Mouse (Mus musculus) liver, embryonic 12.5 days (tissue): ENCODE results near the gene Trpv4. TPM values are rescaled to one million over a fixed set of nuclear protein-coding genes. Genes with fewer than 3 reads are reported as not detected.

Experiments used
- ATAC-seq: fragments of 200-750 bp; cut with Nextera tagmentation; 2 replicates; pipeline ENCODE4 v1.8.0; 2017; ENCODE audit warnings: moderate number of reproducible peaks, mild to moderate bottlenecking, moderate library complexity
- H3K27ac ChIP-seq: fragments of 300-500 bp; sonication (generic); 2 replicates; pipeline ENCODE4 v1.5.1; 2016; ENCODE audit warnings: mild to moderate bottlenecking
- H3K27me3 ChIP-seq: fragments of 300-500 bp; sonication (generic); replicated peaks from 2 replicates; pipeline ENCODE4 v1.6.1; 2016; ENCODE audit warnings: mild to moderate bottlenecking, moderate library complexity
- H3K36me3 ChIP-seq: fragments of 300-500 bp; sonication (generic); 2 replicates; pipeline ENCODE4 v1.6.1; 2016; ENCODE audit warnings: mild to moderate bottlenecking, moderate library complexity
- H3K4me1 ChIP-seq: fragments of 300-500 bp; sonication (generic); 2 replicates; pipeline ENCODE4 v1.6.1; 2016
- H3K4me2 ChIP-seq: fragments of 300-500 bp; sonication (generic); 2 replicates; pipeline ENCODE4 v1.6.1; 2016; ENCODE audit warnings: mild to moderate bottlenecking, moderate library complexity
- H3K4me3 ChIP-seq: fragments of 300-500 bp; sonication (generic); 2 replicates; pipeline ENCODE4 v1.5.1; 2016; ENCODE audit warnings: mild to moderate bottlenecking, moderate library complexity
- H3K9ac ChIP-seq: fragments of 300-500 bp; sonication (generic); 2 replicates; pipeline ENCODE4 v1.6.1; 2016; ENCODE audit warnings: mild to moderate bottlenecking, moderate library complexity
- H3K9me3 ChIP-seq: fragments of 300-500 bp; sonication (generic); replicated peaks from 2 replicates; pipeline ENCODE4 v1.6.1; 2016; ENCODE audit warnings: mild to moderate bottlenecking, moderate library complexity
- WGBS: fragments of 180-500 bp; shearing (Covaris S2); methylation state at CpG from one replicate; pipeline ENCODE4 v1.1.7; 2016; ENCODE audit not compliant: insufficient replicate concordance; 5-methylcytosine and 5-hydroxymethylcytosine counted together
- polyA plus RNA-seq: library from polyadenylated mRNA; unstranded; fragments of >200 nt; fragmentation: Nextera tagmentation; extraction: Ambion mirVana; gene quantifications from 2 replicates; pipeline ENCODE4 v1.2.1, GENCODE M21; 2016

Trpv4 gene
- polyA plus RNA-seq, 1 experiment from 2014 or later = 0.19 TPM

DNA sequence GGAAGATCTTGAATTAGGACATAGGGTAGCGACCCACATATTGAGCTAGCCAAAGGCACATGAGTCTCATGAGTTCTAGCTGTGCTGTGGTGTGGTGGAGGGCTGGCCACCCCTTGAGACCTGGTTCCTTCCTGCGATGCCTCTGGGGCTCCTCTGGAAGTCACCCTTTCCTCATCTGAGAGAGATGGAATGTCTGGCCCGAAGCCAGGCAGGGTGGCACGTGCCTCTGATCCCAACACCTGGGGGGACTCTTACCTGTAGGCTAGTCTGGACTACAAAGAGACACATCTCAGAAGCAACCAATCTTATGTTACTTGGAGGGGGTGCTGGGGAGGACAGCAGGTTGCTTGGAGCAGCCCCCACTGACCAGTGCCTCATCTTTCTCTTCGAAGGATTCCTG lies 64.3 kb downstream of the Trpv4 start:
- Histone ChIP-seq H3K9me3 (no peaks in the 10 kb centered on the region), H3K36me3 (no peaks in the 10 kb centered on the region), H3K4me3 (no peak overlapping the region), H3K27ac (peak overlapping the region; percentile 78), H3K4me2 (peak overlapping the region; percentile 28; the same call in 1 of the 2 replicates), H3K27me3 (peaks cover 23% of the 10 kb centered on the region), H3K4me1 (peaks cover 78% of the 10 kb centered on the region), H3K9ac (no peak overlapping the region)
- ATAC-seq = no peak
- 59% methylated on average over 5 of the region's 5 CpGs for WGBS

DNA sequence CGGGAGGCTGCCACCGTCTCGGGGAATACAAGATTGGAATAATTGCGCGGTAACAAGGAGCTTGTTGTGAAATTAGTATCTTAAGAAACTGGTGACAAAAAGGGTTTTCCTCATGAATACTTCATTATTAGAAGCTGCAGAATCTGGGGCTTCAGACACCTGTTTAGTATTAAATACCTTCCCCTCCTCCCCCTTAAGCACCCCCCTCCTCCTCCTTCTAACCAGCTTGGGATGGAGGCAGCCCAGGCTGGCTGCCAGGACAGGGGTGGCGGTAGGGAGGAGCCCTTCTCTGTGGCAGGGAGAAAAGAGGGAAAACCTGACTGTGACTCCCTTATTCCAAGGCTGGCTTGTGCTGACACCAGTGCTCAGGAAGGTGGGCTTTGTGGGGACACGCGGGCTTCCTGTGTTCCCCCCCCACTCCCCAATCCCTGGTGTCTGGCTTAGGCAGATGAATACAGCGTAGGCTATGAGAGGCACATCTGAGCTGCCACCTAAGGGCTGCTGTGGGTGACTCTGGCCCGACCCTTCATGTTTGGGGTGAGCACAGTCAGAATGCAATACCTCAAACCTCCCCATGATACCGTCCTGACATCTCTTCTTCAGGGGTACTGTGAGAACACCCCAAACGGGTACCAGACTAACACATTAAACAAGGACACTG lies 64.9 kb downstream of the Trpv4 start:
- H3K36me3 ChIP-seq = no peaks in the 10 kb centered on the region
- H3K27me3 ChIP-seq = peaks cover 29% of the 10 kb centered on the region
- 63% methylated on average over 12 of the region's 12 CpGs for WGBS
- no peak overlapping the region for H3K4me3 ChIP-seq
- no peak for ATAC-seq
- H3K27ac ChIP-seq = no peak overlapping the region
- no peak overlapping the region for H3K4me2 ChIP-seq
- peaks cover 85% of the 10 kb centered on the region for H3K4me1 ChIP-seq
- H3K9ac ChIP-seq = no peak overlapping the region
- no peaks in the 10 kb centered on the region for H3K9me3 ChIP-seq

DNA sequence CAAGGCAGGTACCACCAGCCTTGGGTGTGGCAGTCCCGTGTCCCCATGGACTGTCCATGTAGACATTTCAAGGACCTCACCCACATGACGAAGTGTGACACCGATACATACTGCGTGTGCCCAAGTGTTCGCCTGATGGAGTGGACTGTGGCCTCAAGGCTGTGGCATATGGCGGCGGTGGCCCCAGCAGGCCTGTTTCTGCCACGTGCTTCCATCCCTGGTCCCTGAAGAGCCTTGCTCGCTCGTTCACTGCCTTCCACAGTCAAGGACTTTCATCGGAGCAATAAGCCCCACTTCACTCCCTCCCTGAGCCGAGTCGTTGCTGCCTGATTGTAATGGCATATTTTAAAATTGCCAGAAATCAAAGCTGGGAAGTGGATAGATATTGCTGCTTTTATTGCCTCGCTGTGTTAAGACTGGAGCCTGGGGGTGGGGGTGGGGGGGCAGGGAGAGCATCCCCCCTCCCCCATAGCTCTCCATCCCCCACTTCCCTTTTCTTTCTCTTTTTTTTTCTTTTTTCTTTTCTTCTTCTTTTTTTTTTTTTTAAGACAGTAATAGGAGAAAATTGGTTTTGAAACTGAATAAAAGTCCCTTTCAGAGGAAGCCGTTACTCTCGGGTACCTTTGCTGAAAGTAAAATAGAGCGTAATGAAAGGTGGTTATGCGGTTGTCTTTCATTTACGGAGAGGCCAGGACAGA lies 65.6 kb downstream of the Trpv4 start:
- Histone ChIP-seq H3K27me3 (peaks cover 32% of the 10 kb centered on the region), H3K9me3 (no peaks in the 10 kb centered on the region), H3K9ac (no peak overlapping the region), H3K4me1 (peaks cover 87% of the 10 kb centered on the region), H3K4me2 (no peak overlapping the region), H3K36me3 (no peaks in the 10 kb centered on the region), H3K27ac (no peak overlapping the region), H3K4me3 (no peak overlapping the region)
- WGBS = 65% methylated on average over 19 of the region's 19 CpGs
- ATAC-seq = no peak

DNA sequence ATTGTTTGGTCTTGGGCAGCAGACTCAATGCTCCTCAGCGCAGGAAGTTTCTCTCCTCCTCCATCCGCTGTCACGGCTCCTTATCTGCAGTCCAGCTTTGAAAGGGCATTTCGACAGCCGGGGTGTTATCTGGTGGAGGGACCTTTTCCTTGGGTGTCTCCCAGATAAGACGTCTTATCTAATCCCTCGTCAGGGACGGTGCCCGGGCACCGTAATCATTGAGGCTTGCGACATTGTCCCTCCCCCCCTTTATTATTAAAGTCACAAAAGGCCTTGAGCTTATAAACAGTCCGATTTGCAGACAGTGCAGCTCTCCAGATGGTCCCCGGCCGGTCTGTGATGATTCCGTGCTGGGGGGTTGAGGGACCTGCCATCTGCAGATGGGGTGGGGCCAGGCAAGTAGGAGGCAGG lies 67.1 kb downstream of the Trpv4 start:
- H3K36me3 ChIP-seq = no peaks in the 10 kb centered on the region
- 4% methylated on average over 15 of the region's 15 CpGs for WGBS
- H3K4me3 ChIP-seq = no peak overlapping the region
- H3K27ac ChIP-seq = peak overlapping the region; percentile 26; the same call in 1 of the 2 replicates
- H3K4me1 ChIP-seq = peaks cover 75% of the 10 kb centered on the region
- H3K9ac ChIP-seq = no peak overlapping the region
- H3K27me3 ChIP-seq = peaks cover 42% of the 10 kb centered on the region
- H3K9me3 ChIP-seq = no peaks in the 10 kb centered on the region
- ATAC-seq = peak; percentile 38; the same call in 1 of the 2 replicates
- H3K4me2 ChIP-seq = peak overlapping the region; percentile 44

DNA sequence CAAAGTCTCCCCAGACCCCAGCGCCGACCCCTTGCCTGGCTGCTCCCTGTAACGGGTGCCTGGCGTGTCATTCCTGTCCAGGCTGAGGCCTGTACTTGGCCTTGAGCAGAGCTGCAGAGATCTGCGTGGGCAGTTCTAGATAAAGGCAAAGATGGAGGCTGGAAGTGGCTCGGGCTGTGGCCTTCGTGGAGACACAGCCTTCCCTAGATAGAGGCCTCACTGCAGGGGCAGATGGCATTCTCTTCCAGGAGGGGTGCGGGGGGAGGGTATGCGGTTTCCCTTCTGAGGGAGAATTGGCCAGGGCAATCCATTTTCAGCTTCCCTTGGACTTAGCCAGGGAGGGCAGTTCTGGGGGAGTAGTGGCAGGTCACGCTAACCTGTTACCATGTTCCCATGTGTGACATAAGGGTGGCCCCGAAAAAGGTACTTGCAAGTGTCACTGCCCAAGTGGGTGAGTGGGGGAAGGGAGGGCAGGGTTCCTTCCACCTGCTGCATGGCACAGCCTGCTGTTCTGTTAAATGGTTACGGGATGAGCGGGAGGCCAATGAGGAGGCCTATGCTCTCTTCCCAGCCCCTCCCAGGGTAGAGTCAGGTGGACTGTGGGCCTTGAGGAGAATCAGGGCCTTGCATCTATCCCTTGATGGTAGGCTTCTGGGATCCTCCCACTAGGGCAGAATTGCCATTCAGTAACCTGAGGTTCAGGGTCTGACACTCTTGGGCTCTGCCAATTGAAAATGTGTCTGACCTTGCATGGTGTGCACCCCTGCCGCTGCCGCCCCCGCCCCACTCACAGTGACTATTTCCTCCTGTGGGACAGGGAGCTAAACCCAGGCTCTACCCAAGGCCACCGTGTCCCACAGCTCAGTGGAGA lies 67.9 kb downstream of the Trpv4 start:
- Histone ChIP-seq H3K9ac (no peak overlapping the region), H3K4me2 (peak overlapping the region; percentile 44), H3K4me3 (no peak overlapping the region), H3K4me1 (peaks cover 75% of the 10 kb centered on the region), H3K27ac (peak overlapping the region; percentile 36), H3K27me3 (peaks cover 46% of the 10 kb centered on the region), H3K36me3 (no peaks in the 10 kb centered on the region), H3K9me3 (no peaks in the 10 kb centered on the region)
- no peak for ATAC-seq
- 46% methylated on average over 17 of the region's 17 CpGs for WGBS

DNA sequence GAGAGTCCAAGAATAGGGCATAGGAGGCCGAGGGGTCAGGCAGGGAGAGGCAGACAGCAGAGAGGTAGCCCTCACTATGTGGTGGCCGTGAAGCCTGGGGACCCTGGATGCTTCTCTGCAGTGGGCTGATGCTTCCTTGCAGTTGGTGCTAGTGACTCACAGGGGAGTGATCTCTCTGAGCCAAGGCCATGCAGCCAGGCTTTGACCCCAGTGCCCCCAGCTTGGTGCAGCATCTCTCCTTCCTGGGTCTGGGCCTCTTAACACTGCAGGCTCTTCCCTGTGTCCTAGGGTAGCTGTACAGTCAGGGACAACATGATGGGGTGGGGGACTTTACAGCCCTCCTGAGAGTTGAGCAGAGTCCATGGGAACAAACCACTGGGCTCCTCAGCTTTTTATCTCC lies 68.8 kb downstream of the Trpv4 start:
- H3K36me3 ChIP-seq = no peaks in the 10 kb centered on the region
- H3K9ac ChIP-seq = no peak overlapping the region
- 56% methylated on average over 2 of the region's 2 CpGs for WGBS
- H3K4me2 ChIP-seq = peak overlapping the region; percentile 3; the same call in 1 of the 2 replicates
- H3K4me3 ChIP-seq = no peak overlapping the region
- H3K27ac ChIP-seq = peak overlapping the region; percentile 11; the same call in 1 of the 2 replicates
- H3K4me1 ChIP-seq = peaks cover 69% of the 10 kb centered on the region
- peaks cover 49% of the 10 kb centered on the region for H3K27me3 ChIP-seq
- no peak for ATAC-seq
- H3K9me3 ChIP-seq = no peaks in the 10 kb centered on the region

DNA sequence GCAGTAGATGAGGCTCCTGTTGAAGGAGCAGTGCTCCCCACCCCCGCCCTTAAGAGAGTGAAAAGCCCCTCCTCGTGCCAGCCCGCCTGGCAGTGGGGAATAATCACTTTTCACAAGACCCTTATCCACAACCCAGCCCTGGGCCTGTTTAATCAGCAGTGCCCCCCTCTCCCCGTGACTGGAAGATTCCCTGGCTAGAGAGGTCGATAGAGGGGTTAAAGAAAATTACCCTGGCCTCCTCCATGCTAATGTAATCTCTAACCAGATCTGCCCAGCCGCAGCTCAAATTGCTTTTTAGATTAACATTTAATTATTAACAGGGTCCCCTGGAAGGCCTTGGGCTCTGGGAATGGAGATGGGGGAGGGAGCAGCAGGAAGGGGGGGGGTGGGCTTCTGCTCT lies 69.2 kb downstream of the Trpv4 start:
- Histone ChIP-seq H3K4me2 (0 out of 2 replicates have a peak overlapping the region, but pooled peaks have one; percentile 3), H3K9me3 (no peaks in the 10 kb centered on the region), H3K27me3 (peaks cover 49% of the 10 kb centered on the region), H3K27ac (no peak overlapping the region), H3K4me3 (no peak overlapping the region), H3K9ac (no peak overlapping the region), H3K36me3 (no peaks in the 10 kb centered on the region), H3K4me1 (peaks cover 67% of the 10 kb centered on the region)
- ATAC-seq = no peak
- 42% methylated on average over 6 of the region's 6 CpGs for WGBS

DNA sequence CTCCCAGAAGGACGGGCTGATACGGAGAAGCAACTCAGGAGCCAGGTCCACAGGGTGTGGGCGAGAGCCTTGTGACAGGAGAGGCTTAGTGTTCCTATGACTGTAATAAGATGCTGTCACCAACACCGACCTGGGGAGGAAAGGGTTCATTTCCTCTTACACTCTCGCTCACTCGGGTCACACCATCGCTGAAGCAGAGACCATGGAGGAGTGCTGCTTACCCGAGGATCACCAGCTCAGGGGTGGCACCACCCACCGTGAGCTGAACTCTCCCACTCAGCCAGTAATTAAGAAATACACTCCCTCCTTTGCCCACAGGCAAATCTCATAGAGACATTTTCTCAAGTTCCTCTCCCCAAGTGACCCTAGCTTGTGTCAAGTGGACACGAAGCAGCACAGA lies 69.8 kb downstream of the Trpv4 start:
- Histone ChIP-seq H3K4me2 (no peak overlapping the region), H3K36me3 (no peaks in the 10 kb centered on the region), H3K9ac (no peak overlapping the region), H3K9me3 (no peaks in the 10 kb centered on the region), H3K4me1 (peaks cover 67% of the 10 kb centered on the region), H3K27ac (no peak overlapping the region), H3K27me3 (peaks cover 45% of the 10 kb centered on the region), H3K4me3 (no peak overlapping the region)
- no peak for ATAC-seq
- 28% methylated on average over 10 of the region's 10 CpGs for WGBS

DNA sequence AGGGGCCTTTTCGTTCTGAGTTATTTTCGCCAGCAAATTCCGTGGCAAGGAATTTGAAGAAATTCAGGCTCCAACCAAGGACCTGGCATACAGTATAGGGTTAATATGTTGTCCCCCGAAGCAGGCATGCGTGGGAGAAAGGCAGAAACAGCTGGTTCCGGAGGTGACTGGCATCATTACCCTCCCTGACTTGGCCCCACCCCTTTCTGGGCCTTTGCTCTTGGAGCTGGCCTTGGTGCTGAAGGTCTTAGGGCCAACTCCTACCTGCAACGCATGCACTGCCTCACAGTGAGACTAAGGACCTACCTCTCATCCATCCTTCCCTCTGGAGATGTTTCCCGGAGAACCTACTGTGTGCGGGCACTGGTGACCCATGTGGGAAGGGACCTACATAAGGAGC lies 70.3 kb downstream of the Trpv4 start:
- no peak overlapping the region for H3K4me3 ChIP-seq
- H3K36me3 ChIP-seq = no peaks in the 10 kb centered on the region
- H3K4me2 ChIP-seq = no peak overlapping the region
- no peak overlapping the region for H3K27ac ChIP-seq
- H3K9ac ChIP-seq = no peak overlapping the region
- H3K9me3 ChIP-seq = no peaks in the 10 kb centered on the region
- H3K27me3 ChIP-seq = peaks cover 40% of the 10 kb centered on the region; the same call in 1 of the 2 replicates
- WGBS = 30% methylated on average over 9 of the region's 9 CpGs
- H3K4me1 ChIP-seq = peaks cover 67% of the 10 kb centered on the region
- ATAC-seq = no peak

DNA sequence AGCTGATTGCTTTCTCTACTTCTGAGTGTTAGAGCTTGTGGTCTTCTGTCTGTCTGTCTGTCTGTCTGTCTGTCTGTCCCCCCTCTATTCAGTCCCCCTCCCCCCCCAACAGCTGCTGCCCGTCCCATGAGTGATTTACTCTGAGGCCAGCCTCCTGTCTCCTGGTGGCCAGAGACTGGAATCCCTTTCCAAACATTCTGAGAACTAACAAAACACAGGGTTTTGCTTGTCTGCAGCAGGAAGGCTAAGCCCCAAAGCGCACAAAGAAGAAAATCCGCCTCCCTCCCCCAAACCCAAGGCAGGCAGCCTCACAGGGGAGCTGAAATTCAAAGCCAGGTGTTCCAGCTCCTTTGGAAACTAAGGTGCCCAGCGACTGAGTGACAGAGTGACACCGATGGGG lies 72.5 kb downstream of the Trpv4 start:
- ATAC-seq = no peak
- 25% methylated on average over 5 of the region's 5 CpGs for WGBS
- H3K36me3 ChIP-seq = no peaks in the 10 kb centered on the region
- peaks cover 32% of the 10 kb centered on the region; the same call in 1 of the 2 replicates for H3K27me3 ChIP-seq
- H3K9me3 ChIP-seq = no peaks in the 10 kb centered on the region
- no peak overlapping the region for H3K4me3 ChIP-seq
- H3K4me2 ChIP-seq = no peak overlapping the region
- no peak overlapping the region for H3K27ac ChIP-seq
- no peak overlapping the region for H3K9ac ChIP-seq
- H3K4me1 ChIP-seq = peaks cover 47% of the 10 kb centered on the region

DNA sequence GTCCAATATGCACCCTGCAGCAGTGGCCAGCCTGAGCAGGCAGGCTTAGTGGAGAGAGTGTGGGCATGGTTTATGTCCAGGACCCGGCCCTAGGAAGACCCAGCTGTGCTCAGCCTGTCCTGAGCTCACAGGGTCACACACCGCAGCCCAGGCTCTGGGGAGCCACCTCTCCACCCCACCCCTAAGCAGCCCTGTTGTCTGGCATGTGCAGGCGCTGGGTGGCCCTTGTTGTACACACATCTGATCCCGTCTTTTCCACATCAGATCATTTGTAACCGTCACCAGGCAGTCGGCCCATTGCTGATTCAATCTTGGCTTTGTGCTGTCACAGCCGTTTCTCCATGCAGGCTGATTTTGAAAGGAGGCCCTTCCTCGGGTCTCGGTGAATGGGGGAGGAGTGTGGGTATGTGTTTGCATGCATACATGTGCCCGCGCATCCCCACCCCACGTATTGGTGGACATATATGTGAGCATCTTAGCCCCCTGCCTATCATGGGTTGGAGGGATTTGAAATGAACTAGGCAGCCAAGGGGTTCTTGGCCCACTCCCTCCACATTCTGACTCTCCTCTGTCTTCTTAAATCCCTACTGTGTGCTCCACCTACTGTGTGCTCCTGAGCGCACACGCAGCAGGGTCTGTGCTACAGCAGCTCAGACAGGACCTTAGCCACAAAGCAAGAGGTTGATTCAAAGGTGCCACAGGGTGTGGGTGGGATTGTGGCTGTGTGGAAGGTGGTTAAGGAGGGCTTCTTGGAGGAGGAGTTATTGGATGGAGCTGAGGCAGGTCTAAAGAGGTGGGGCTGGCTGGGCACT lies 73.7 kb downstream of the Trpv4 start:
- WGBS = 56% methylated on average over 14 of the region's 14 CpGs
- no peak overlapping the region for H3K27ac ChIP-seq
- no peak overlapping the region for H3K4me3 ChIP-seq
- no peak for ATAC-seq
- no peak overlapping the region for H3K4me2 ChIP-seq
- H3K4me1 ChIP-seq = peaks cover 35% of the 10 kb centered on the region
- H3K9ac ChIP-seq = no peak overlapping the region
- H3K27me3 ChIP-seq = peaks cover 35% of the 10 kb centered on the region; the same call in 1 of the 2 replicates
- no peaks in the 10 kb centered on the region for H3K9me3 ChIP-seq
- H3K36me3 ChIP-seq = no peaks in the 10 kb centered on the region
